Comparison of ENCODE assay signal across 8 mouse cellular contexts in the genomic region with DNA sequence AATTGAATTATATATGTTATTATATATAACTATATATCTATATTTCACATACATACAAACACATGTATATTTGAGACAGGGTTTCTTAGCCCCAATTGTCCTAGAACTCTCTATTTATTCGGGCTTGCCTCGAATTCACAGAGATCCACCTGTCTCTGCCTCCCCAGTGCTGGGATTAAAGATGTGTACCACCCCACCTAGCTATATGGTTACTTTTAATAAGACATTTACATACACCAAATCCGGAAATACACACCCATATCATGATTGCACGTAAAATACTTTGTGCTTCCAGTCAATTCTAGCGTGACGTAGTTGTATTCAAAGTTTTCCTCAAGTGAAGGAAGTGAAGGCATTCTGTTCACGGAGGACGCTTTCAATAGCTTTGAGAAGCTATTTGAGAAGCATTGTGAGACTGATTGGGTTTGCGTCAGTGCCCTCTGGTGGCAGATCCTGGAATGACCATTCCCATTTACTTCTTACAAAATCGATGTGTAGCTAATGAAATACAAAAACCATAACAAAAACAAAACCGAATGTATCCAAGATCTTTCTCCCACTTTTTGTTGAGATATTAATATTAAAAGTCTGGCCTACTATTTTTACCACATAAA.
DNase-seq lines count a peak whose midpoint lies in the region; ATAC-seq and TF ChIP-seq lines count a peak whose summit lies in the region.

No protein-coding gene starts in this region.

- H3K9me3 ChIP-seq in limb, embryonic 14.5 days (ENCODE audit: control insufficient read depth, low read length), result no peaks in the 10 kb centered on the region
- no peaks in the 10 kb centered on the region for H3K9me3 ChIP-seq in stomach, embryonic 15.5 days

- H3K4me1 ChIP-seq in limb, embryonic 14.5 days (ENCODE audit: control insufficient read depth, insufficient read depth, low read length), result 0 out of 2 replicates have a peak, but pooled peaks cover 3% of the 10 kb centered on the region
- H3K4me1 ChIP-seq in stomach, embryonic 15.5 days, result no peaks in the 10 kb centered on the region

- DNase-seq in A20 (ENCODE audit: low read depth, low spot score) (peak; percentile 84), ZHBTc4 (ENCODE audit: low read depth, low spot score) (peak; percentile 85)
- DNase-seq in cerebellum, postnatal 4 days (ENCODE audit: low spot score in 2 of 2), result peak; percentile 44 to 66
- DNase-seq in gastrocnemius, postnatal 14 days, result peak; percentile 41
- peak; percentile 82 for DNase-seq in kidney, adult 9 months
- peak; percentile 87 for DNase-seq in limb, embryonic 14.5 days (ENCODE audit: low spot score)

- intact Hi-C loops in gastrocnemius, postnatal 14 days (cut with DNase I; ENCODE audit: low total_unique reads), result loop anchor here (10.0 kb wide), 1 partner anchor 205 kb away; no protein-coding TSS in a partner anchor

- no peak overlapping the region for H3K4me3 ChIP-seq in limb, embryonic 14.5 days (replicated peaks; ENCODE audit: low read length)
- no peak overlapping the region for H3K4me3 ChIP-seq in stomach, embryonic 15.5 days (replicated peaks)

- 25% methylated on average over 11 of the region's 11 CpGs for WGBS in limb, embryonic 14.5 days
- 15% methylated on average over 11 of the region's 11 CpGs for WGBS in stomach, embryonic 15.5 days

- H3K4me2 ChIP-seq in limb, embryonic 14.5 days (replicated peaks; ENCODE audit: low read depth, low read length, severe bottlenecking), result no peak overlapping the region
- peak overlapping the region; percentile 30; the same call in 1 of the 2 replicates for H3K4me2 ChIP-seq in stomach, embryonic 15.5 days

- H3K9ac ChIP-seq in limb, embryonic 14.5 days (ENCODE audit: low read depth, low read length, severe bottlenecking), result no peak overlapping the region
- no peak overlapping the region for H3K9ac ChIP-seq in stomach, embryonic 15.5 days

- no peaks in the 10 kb centered on the region for H3K36me3 ChIP-seq in limb, embryonic 14.5 days (ENCODE audit: control insufficient read depth, insufficient read depth, low read length)
- H3K36me3 ChIP-seq in stomach, embryonic 15.5 days, result no peaks in the 10 kb centered on the region

- TF ChIP-seq POLR2A in limb, embryonic 14.5 days (IDR thresholded peaks at IDR 0.05; ENCODE audit: borderline replicate concordance, extremely low read depth, insufficient read depth, insufficient read length), result no peak

- no peak for ATAC-seq in limb, embryonic 14.5 days (ENCODE audit: low FRiP score, low read depth)
- ATAC-seq in monocyte, adult 5-6 weeks (replicated peaks; ENCODE audit: insufficient number of reproducible peaks, low FRiP score, low TSS enrichment, poor library complexity, severe bottlenecking), result peak; percentile 78
- ATAC-seq in stomach, embryonic 15.5 days (ENCODE audit: insufficient read depth, low FRiP score, low read depth), result no peak

- no peaks in the 10 kb centered on the region for H3K27me3 ChIP-seq in limb, embryonic 14.5 days (ENCODE audit: control insufficient read depth, insufficient read depth, low read length)
- H3K27me3 ChIP-seq in stomach, embryonic 15.5 days (replicated peaks), result no peaks in the 10 kb centered on the region

- no peak overlapping the region for H3K27ac ChIP-seq in limb, embryonic 14.5 days (replicated peaks; ENCODE audit: low read depth, low read length)
- H3K27ac ChIP-seq in stomach, embryonic 15.5 days, result no peak overlapping the region
